12 mouse cellular contexts compared by ENCODE assay signal in genomic region chr7:112237868-112238267, GRCm38 (mm10). TPM values are rescaled to one million over a fixed set of nuclear protein-coding genes. Genes with fewer than 3 reads are reported as not detected.
A peak's percentile ranks its signal among the peaks of the same experiment; 100 is the strongest.
DNase-seq lines count a peak whose midpoint lies in the region; ATAC-seq and TF ChIP-seq lines count a peak whose summit lies in the region.
"Had no signal": no experiment of that assay in that cellular context is flagged by ENCODE, and none has a peak within 500 bp of the region (broad histone marks: within the 10 kb centered on the region; RNA-seq: fewer than 3 reads in every experiment).

No protein-coding gene starts in this region.

- no peak for ATAC-seq in forebrain, postnatal 0 days
- no peak for ATAC-seq in forebrain, embryonic 15.5 days (replicated peaks)
- no peak for ATAC-seq in midbrain, embryonic 14.5 days (ENCODE audit: low FRiP score, low TSS enrichment)
- no peak for ATAC-seq in kidney, postnatal 0 days (replicated peaks; ENCODE audit: low FRiP score, low read depth)
- ATAC-seq in CD4-positive, CD25-positive, alpha-beta regulatory T cell, adult 4 months = no peak
- no peak for ATAC-seq in forebrain, embryonic 13.5 days

- 45% methylated on average over 3 of the region's 3 CpGs for WGBS in forebrain, postnatal 0 days
- 70% methylated on average over 3 of the region's 3 CpGs for WGBS in forebrain, embryonic 15.5 days
- 56% methylated on average over 3 of the region's 3 CpGs for WGBS in midbrain, embryonic 14.5 days
- WGBS in midbrain, embryonic 10.5 days = 64% methylated on average over 3 of the region's 3 CpGs
- WGBS in kidney, postnatal 0 days = 41% methylated on average over 3 of the region's 3 CpGs
- WGBS in forebrain, embryonic 13.5 days = 73% methylated on average over 3 of the region's 3 CpGs
- WGBS in hindbrain, embryonic 10.5 days = 65% methylated on average over 3 of the region's 3 CpGs

- H3K4me3 ChIP-seq in forebrain, postnatal 0 days (ENCODE audit: low read depth, low read length) = no peak overlapping the region
- H3K4me3 ChIP-seq in forebrain, embryonic 15.5 days = no peak overlapping the region
- no peak overlapping the region for H3K4me3 ChIP-seq in midbrain, embryonic 14.5 days (replicated peaks; ENCODE audit: low read depth, low read length)
- H3K4me3 ChIP-seq in midbrain, embryonic 10.5 days = no peak overlapping the region
- H3K4me3 ChIP-seq in kidney, postnatal 0 days (replicated peaks; ENCODE audit: low read depth, low read length) = no peak overlapping the region
- H3K4me3 ChIP-seq in forebrain, embryonic 13.5 days = no peak overlapping the region
- no peak overlapping the region for H3K4me3 ChIP-seq in hindbrain, embryonic 10.5 days
- H3K4me3 ChIP-seq: erythroblast, embryonic 14.5 days; neural tube, embryonic 12.5 days had no signal

- H3K9me3 ChIP-seq in forebrain, postnatal 0 days (ENCODE audit: low read length) = no peaks in the 10 kb centered on the region
- no peaks in the 10 kb centered on the region for H3K9me3 ChIP-seq in forebrain, embryonic 15.5 days
- no peaks in the 10 kb centered on the region for H3K9me3 ChIP-seq in midbrain, embryonic 14.5 days (ENCODE audit: control insufficient read depth, low read length)
- no peaks in the 10 kb centered on the region for H3K9me3 ChIP-seq in midbrain, embryonic 10.5 days (replicated peaks)
- H3K9me3 ChIP-seq in kidney, postnatal 0 days (replicated peaks; ENCODE audit: low read length) = no peaks in the 10 kb centered on the region
- no peaks in the 10 kb centered on the region for H3K9me3 ChIP-seq in forebrain, embryonic 13.5 days (replicated peaks)
- no peaks in the 10 kb centered on the region for H3K9me3 ChIP-seq in hindbrain, embryonic 10.5 days
- H3K9me3 ChIP-seq: neural tube, embryonic 12.5 days had no signal

- H3K4me2 ChIP-seq in forebrain, postnatal 0 days (ENCODE audit: low read depth) = no peak overlapping the region
- no peak overlapping the region for H3K4me2 ChIP-seq in forebrain, embryonic 15.5 days (replicated peaks)
- no peak overlapping the region for H3K4me2 ChIP-seq in midbrain, embryonic 14.5 days (ENCODE audit: low read length)
- no peak overlapping the region for H3K4me2 ChIP-seq in kidney, postnatal 0 days (ENCODE audit: low read length)
- H3K4me2 ChIP-seq in forebrain, embryonic 13.5 days = no peak overlapping the region
- H3K4me2 ChIP-seq: neural tube, embryonic 12.5 days had no signal

- no peaks in the 10 kb centered on the region for H3K27me3 ChIP-seq in forebrain, postnatal 0 days (ENCODE audit: insufficient read depth, low read length)
- H3K27me3 ChIP-seq in forebrain, embryonic 15.5 days = no peaks in the 10 kb centered on the region
- H3K27me3 ChIP-seq in midbrain, embryonic 14.5 days (ENCODE audit: control insufficient read depth, insufficient read depth, low read length) = no peaks in the 10 kb centered on the region
- H3K27me3 ChIP-seq in midbrain, embryonic 10.5 days (ENCODE audit: low read depth, poor library complexity, severe bottlenecking) = no peaks in the 10 kb centered on the region
- no peaks in the 10 kb centered on the region for H3K27me3 ChIP-seq in kidney, postnatal 0 days (ENCODE audit: insufficient read depth, low read length)
- H3K27me3 ChIP-seq in forebrain, embryonic 13.5 days = no peaks in the 10 kb centered on the region
- no peaks in the 10 kb centered on the region for H3K27me3 ChIP-seq in hindbrain, embryonic 10.5 days (ENCODE audit: insufficient read depth, poor library complexity, severe bottlenecking)
- H3K27me3 ChIP-seq: neural tube, embryonic 12.5 days had no signal

- H3K4me1 ChIP-seq in forebrain, postnatal 0 days (ENCODE audit: insufficient read depth) = peaks cover 22% of the 10 kb centered on the region
- H3K4me1 ChIP-seq in forebrain, embryonic 15.5 days = peaks cover 31% of the 10 kb centered on the region
- H3K4me1 ChIP-seq in midbrain, embryonic 14.5 days (ENCODE audit: control insufficient read depth, insufficient read depth, low read length) = peaks cover 12% of the 10 kb centered on the region
- H3K4me1 ChIP-seq in midbrain, embryonic 10.5 days = peaks cover 31% of the 10 kb centered on the region
- H3K4me1 ChIP-seq in kidney, postnatal 0 days (replicated peaks; ENCODE audit: insufficient read depth, low read length) = no peaks in the 10 kb centered on the region; the same call in 1 of the 2 replicates
- peaks cover 26% of the 10 kb centered on the region for H3K4me1 ChIP-seq in forebrain, embryonic 13.5 days
- H3K4me1 ChIP-seq in hindbrain, embryonic 10.5 days (replicated peaks) = peaks cover 36% of the 10 kb centered on the region

- peaks cover 2% of the 10 kb centered on the region; the same call in 1 of the 2 replicates for H3K36me3 ChIP-seq in forebrain, postnatal 0 days (ENCODE audit: insufficient read depth)
- H3K36me3 ChIP-seq in forebrain, embryonic 15.5 days = no peaks in the 10 kb centered on the region
- no peaks in the 10 kb centered on the region for H3K36me3 ChIP-seq in midbrain, embryonic 14.5 days (ENCODE audit: control insufficient read depth, insufficient read depth, low read length)
- no peaks in the 10 kb centered on the region for H3K36me3 ChIP-seq in midbrain, embryonic 10.5 days
- H3K36me3 ChIP-seq in kidney, postnatal 0 days (ENCODE audit: insufficient read depth, low read length) = no peaks in the 10 kb centered on the region
- H3K36me3 ChIP-seq in forebrain, embryonic 13.5 days (ENCODE audit: poor library complexity, severe bottlenecking) = no peaks in the 10 kb centered on the region
- H3K36me3 ChIP-seq in hindbrain, embryonic 10.5 days = no peaks in the 10 kb centered on the region
- H3K36me3 ChIP-seq: neural tube, embryonic 12.5 days had no signal

- no peak for TF ChIP-seq CTCF in forebrain, postnatal 0 days (IDR thresholded peaks at IDR 0.05; ENCODE audit: low read depth)
- TF ChIP-seq CTCF in kidney, postnatal 0 days (IDR thresholded peaks at IDR 0.05; ENCODE audit: low read depth) = no peak

- peak; percentile 31 for DNase-seq in forebrain, postnatal 0 days
- DNase-seq in midbrain, embryonic 14.5 days = peak; percentile 33
- no peak for DNase-seq in midbrain, embryonic 10.5 days (ENCODE audit: low spot score)
- peak; percentile 51 for DNase-seq in kidney, postnatal 0 days (ENCODE audit: low spot score)
- DNase-seq in hindbrain, embryonic 10.5 days (ENCODE audit: low spot score) = no peak
- DNase-seq: right cerebral cortex, postnatal 4 days; thymus, adult 18-20 months had no signal

- no peak overlapping the region for H3K9ac ChIP-seq in forebrain, postnatal 0 days
- no peak overlapping the region for H3K9ac ChIP-seq in forebrain, embryonic 15.5 days (replicated peaks)
- H3K9ac ChIP-seq in midbrain, embryonic 14.5 days (replicated peaks; ENCODE audit: low read length) = no peak overlapping the region
- H3K9ac ChIP-seq in kidney, postnatal 0 days (ENCODE audit: low read depth, low read length) = no peak overlapping the region
- no peak overlapping the region for H3K9ac ChIP-seq in forebrain, embryonic 13.5 days
- H3K9ac ChIP-seq: neural tube, embryonic 12.5 days had no signal

- no peak overlapping the region for H3K27ac ChIP-seq in forebrain, postnatal 0 days (ENCODE audit: low read depth, low read length)
- H3K27ac ChIP-seq in forebrain, embryonic 15.5 days (replicated peaks) = no peak overlapping the region
- H3K27ac ChIP-seq in midbrain, embryonic 14.5 days (replicated peaks; ENCODE audit: low read depth, low read length) = no peak overlapping the region
- no peak overlapping the region for H3K27ac ChIP-seq in midbrain, embryonic 10.5 days (replicated peaks)
- H3K27ac ChIP-seq in kidney, postnatal 0 days = no peak overlapping the region
- H3K27ac ChIP-seq in forebrain, embryonic 13.5 days = no peak overlapping the region
- H3K27ac ChIP-seq in hindbrain, embryonic 10.5 days = no peak overlapping the region
- H3K27ac ChIP-seq: neural tube, embryonic 12.5 days had no signal

RNA-seq across cellular contexts. Expression of gene Mical2, which starts 12.2 kb away (rescaled TPM):
- total RNA-seq in forebrain, postnatal 0 days (2014; rRNA removed) = 28.6 and 29.0 TPM in 2 replicates
- polyA plus RNA-seq in forebrain, postnatal 0 days (2015; fragmentation: Nextera tagmentation; extraction: Ambion mirVana) = 16.3 and 18.3 TPM in 2 replicates
- 5.9 and 7.0 TPM in 2 replicates for polyA plus RNA-seq in forebrain, embryonic 15.5 days (2015; fragmentation: Nextera tagmentation; extraction: Ambion mirVana)
- 1.6 and 2.1 TPM in 2 replicates for polyA plus RNA-seq in midbrain, embryonic 14.5 days (2014; fragmentation: Nextera tagmentation; extraction: Ambion mirVana)
- polyA plus RNA-seq in midbrain, embryonic 10.5 days (2016; fragmentation: Nextera tagmentation; extraction: Ambion mirVana) = 0.78 and 1.3 TPM in 2 replicates
- polyA plus RNA-seq in kidney, postnatal 0 days (2015; fragmentation: Nextera tagmentation; extraction: Ambion mirVana) = 5.1 and 5.7 TPM in 2 replicates
- polyA plus RNA-seq in CD4-positive, CD25-positive, alpha-beta regulatory T cell, adult 4 months (2017; shearing (Covaris generic)) = 1 to 10 TPM; 2.1 to 2.4 TPM
- 1.1 and 2.9 TPM in 2 replicates for polyA plus RNA-seq in forebrain, embryonic 13.5 days (2015; fragmentation: Nextera tagmentation; extraction: Ambion mirVana)
- 0.77 and 1.2 TPM in 2 replicates for polyA plus RNA-seq in hindbrain, embryonic 10.5 days (2016; fragmentation: Nextera tagmentation; extraction: Ambion mirVana)
- polyA plus RNA-seq: erythroblast, embryonic 14.5 days had no signal

Comparison
In these comparisons a context has a peak if more than half of its experiments do, and no peak if none do; other contexts are left out.
1. DNase-seq: peak in forebrain, postnatal 0 days (single experiment), midbrain, embryonic 14.5 days (single experiment) and kidney, postnatal 0 days (single experiment); none in midbrain, embryonic 10.5 days (single experiment) and hindbrain, embryonic 10.5 days (single experiment).